Mouse (Mus musculus) kidney, adult 18-20 months (tissue): ENCODE results near the gene Rasgrp4.

Experiments used
- DNase-seq: peaks from one replicate; pipeline ENCODE4 v3.0.0; 2021

Rasgrp4 gene

GRCm38 (mm10) chr7:29148771-29149170 is 14.1 kb downstream of the Rasgrp4 start:
- peak; percentile 37 for DNase-seq

- DNase-seq: no peak
Measured at GRCm38 (mm10) chr7:29151486-29151885, 16.8 kb downstream of the Rasgrp4 start.

GRCm38 (mm10) chr7:29154018-29154720 is 19.5 kb downstream of the Rasgrp4 start:
- no peak for DNase-seq

GRCm38 (mm10) chr7:29155196-29155837 is 20.7 kb downstream of the Rasgrp4 start:
- DNase-seq: peak; percentile 93

GRCm38 (mm10) chr7:29155838-29156782 is 21.5 kb downstream of the Rasgrp4 start, which contains the start of gene Fam98c:
Gene Fam98c, minus strand, starts transcription at chr7:29156234.
- peak; percentile 88 for DNase-seq

- no peak for DNase-seq
Measured at GRCm38 (mm10) chr7:29158264-29158663, 23.6 kb downstream of the Rasgrp4 start.

- no peak for DNase-seq
Measured at GRCm38 (mm10) chr7:29162294-29162693, 27.6 kb downstream of the Rasgrp4 start.

GRCm38 (mm10) chr7:29162750-29163525 is 28.3 kb downstream of the Rasgrp4 start:
- DNase-seq: peak; percentile 73

- no peak for DNase-seq
Measured at GRCm38 (mm10) chr7:29167656-29168055, 33.0 kb downstream of the Rasgrp4 start.

- no peak for DNase-seq
Measured at GRCm38 (mm10) chr7:29168121-29168695, 33.6 kb downstream of the Rasgrp4 start.

- DNase-seq: no peak
Measured at GRCm38 (mm10) chr7:29168791-29169230, 34.2 kb downstream of the Rasgrp4 start.

GRCm38 (mm10) chr7:29169231-29170065 is 34.8 kb downstream of the Rasgrp4 start:
- DNase-seq: peak; percentile 70

GRCm38 (mm10) chr7:29170066-29170754 is 35.6 kb downstream of the Rasgrp4 start, which contains the start of the genes Ggn and Spred3:
Gene Ggn, plus strand, starts transcription at chr7:29170210.
Gene Spred3, minus strand, starts transcription at chr7:29170411.
- peak; percentile 90 for DNase-seq

- peak; percentile 15 for DNase-seq
Measured at GRCm38 (mm10) chr7:29170755-29171561, 36.3 kb downstream of the Rasgrp4 start.

- DNase-seq: no peak
Measured at GRCm38 (mm10) chr7:29171562-29172097, 37.0 kb downstream of the Rasgrp4 start.

- DNase-seq: no peak
Measured at GRCm38 (mm10) chr7:29172390-29173016, 37.9 kb downstream of the Rasgrp4 start.

- no peak for DNase-seq
Measured at GRCm38 (mm10) chr7:29178106-29178505, 43.5 kb downstream of the Rasgrp4 start.

GRCm38 (mm10) chr7:29179323-29179722 is 44.7 kb downstream of the Rasgrp4 start:
- no peak for DNase-seq
